Mouse (Mus musculus) kidney, postnatal 0 days (tissue): ENCODE measurements around the gene 2300009A05Rik. TPM values are rescaled to one million over a fixed set of nuclear protein-coding genes. Genes with fewer than 3 reads are reported as not detected.

Experiments used
- ATAC-seq: fragments of 200-750 bp; cut with Nextera tagmentation; replicated peaks from 2 replicates; pipeline ENCODE4 v1.8.0; 2017; ENCODE audit warnings: low read depth, moderate number of reproducible peaks, moderate TSS enrichment, moderate library complexity; ENCODE audit not compliant: low FRiP score
- DNase-seq: peaks from one replicate; pipeline ENCODE4 v3.0.0-alpha.2; 2016; ENCODE audit warnings: low spot score
- H3K27ac ChIP-seq: fragments of 300-500 bp; sonication (generic); 2 replicates; pipeline ENCODE4 v1.5.1; 2014; ENCODE audit warnings: mild to moderate bottlenecking
- H3K27me3 ChIP-seq: fragments of 300-500 bp; sonication (generic); 2 replicates; pipeline ENCODE4 v1.6.1; 2014; ENCODE audit warnings: low read length, mixed read lengths; ENCODE audit not compliant: insufficient read depth
- H3K36me3 ChIP-seq: fragments of 300-500 bp; sonication (generic); 2 replicates; pipeline ENCODE4 v1.6.1; 2014; ENCODE audit warnings: low read length, mixed read lengths; ENCODE audit not compliant: insufficient read depth
- H3K4me1 ChIP-seq: fragments of 300-500 bp; sonication (generic); replicated peaks from 2 replicates; pipeline ENCODE4 v1.6.1; 2014; ENCODE audit warnings: antibody characterized with exemption, low read length, mixed read lengths; ENCODE audit not compliant: insufficient read depth
- H3K4me2 ChIP-seq: fragments of 300-500 bp; sonication (generic); 2 replicates; pipeline ENCODE4 v1.6.1; 2014; ENCODE audit warnings: mild to moderate bottlenecking, low read length, moderate library complexity, mixed read lengths
- H3K4me3 ChIP-seq: fragments of 300-500 bp; sonication (generic); replicated peaks from 2 replicates; pipeline ENCODE4 v1.5.1; 2014; ENCODE audit warnings: low read depth, low read length
- H3K9ac ChIP-seq: fragments of 300-500 bp; sonication (generic); 2 replicates; pipeline ENCODE4 v1.6.1; 2014; ENCODE audit warnings: low read depth, low read length
- H3K9me3 ChIP-seq: fragments of 300-500 bp; sonication (generic); replicated peaks from 2 replicates; pipeline ENCODE4 v1.6.1; 2016; ENCODE audit warnings: low read length, inconsistent platforms, mixed read lengths
- CTCF ChIP-seq: IDR thresholded peaks from 2 replicates; pipeline ENCODE4 v1.5.1; 2016; ENCODE audit warnings: antibody characterized with exemption, low read depth, mild to moderate bottlenecking, moderate library complexity
- WGBS: fragments of 180-500 bp; shearing (Covaris S2); extraction: QIAGEN DNeasy Blood & Tissue Kit; methylation state at CpG from one replicate; pipeline ENCODE4 v1.1.7; 2014; 5-methylcytosine and 5-hydroxymethylcytosine counted together
- polyA plus RNA-seq: library from polyadenylated mRNA; unstranded; fragments of >200 nt; fragmentation: Nextera tagmentation; extraction: Ambion mirVana; gene quantifications from 2 replicates; pipeline ENCODE4 v1.2.1, GENCODE M21; 2015

The 2300009A05Rik gene
- polyA plus RNA-seq, 1 experiment from 2014 or later = 127 TPM

DNA sequence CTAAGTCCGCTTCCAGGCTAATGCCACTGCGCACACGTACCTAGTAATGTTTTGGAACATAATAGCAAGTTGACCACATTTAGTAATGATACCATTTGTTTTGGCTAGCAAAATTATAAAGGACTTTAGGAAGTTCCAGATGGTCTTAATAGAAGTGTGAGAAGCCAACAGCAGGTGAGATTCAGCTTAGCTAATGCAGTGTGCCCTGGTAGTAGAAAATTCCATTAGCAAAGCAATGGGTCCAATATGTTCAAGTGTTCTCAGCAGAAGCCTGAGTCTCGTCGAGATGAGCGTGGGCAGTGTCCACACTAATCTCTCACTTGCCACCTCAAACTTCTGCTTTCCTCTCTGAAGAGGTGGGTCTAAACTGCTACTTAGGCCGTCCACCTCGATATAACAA, 49.0 kb downstream of the 2300009A05Rik start:
- ATAC-seq (no peak), DNase-seq (no peak)
- Histone ChIP-seq H3K4me2 (no peak overlapping the region), H3K27me3 (no peaks in the 10 kb centered on the region), H3K36me3 (no peaks in the 10 kb centered on the region), H3K4me3 (no peak overlapping the region), H3K9ac (no peak overlapping the region), H3K27ac (no peak overlapping the region), H3K4me1 (peaks cover 5% of the 10 kb centered on the region; the same call in 1 of the 2 replicates), H3K9me3 (no peaks in the 10 kb centered on the region)
- no peak for TF ChIP-seq CTCF
- 93% methylated on average over 8 of the region's 8 CpGs for WGBS

DNA sequence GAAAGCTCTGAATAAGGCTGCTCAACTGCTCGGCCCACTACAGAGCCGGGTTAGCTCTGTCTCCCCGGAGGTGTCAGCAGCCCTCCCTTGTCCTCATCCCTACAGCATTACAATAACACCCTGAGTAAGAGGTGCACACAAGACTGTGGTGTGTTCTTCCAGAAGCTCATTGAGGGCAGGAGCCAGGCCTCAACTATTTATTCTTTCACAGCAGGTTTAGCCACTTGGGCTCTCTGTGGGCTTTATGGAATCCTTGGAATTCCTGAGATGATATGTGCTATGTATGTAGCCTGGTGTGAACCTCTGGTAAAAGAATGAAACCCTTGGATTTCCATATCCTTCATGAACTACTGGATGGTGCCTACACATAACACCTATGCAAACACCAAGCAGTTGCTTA, 49.8 kb downstream of the 2300009A05Rik start:
- 85% methylated on average over 3 of the region's 3 CpGs for WGBS
- no peak overlapping the region for H3K4me3 ChIP-seq

DNA sequence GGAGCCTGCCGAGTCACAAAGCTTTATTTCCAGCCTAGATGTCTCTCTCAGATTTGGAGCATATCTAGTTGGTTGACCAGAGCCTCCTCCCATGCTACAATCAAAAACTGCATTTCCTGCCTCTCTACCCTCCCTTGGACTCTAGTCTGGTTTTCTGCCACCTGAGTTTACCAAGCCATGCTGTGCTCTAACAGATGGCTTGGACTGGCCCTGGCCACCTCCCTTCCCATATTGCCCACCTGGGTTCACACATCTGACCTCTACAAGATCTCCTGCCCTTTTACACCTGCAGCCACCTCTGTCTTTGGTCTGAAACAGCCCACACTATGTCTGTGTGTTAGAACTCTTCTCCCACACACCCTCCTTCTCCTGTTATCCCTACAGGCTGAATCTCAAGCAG, 50.9 kb downstream of the 2300009A05Rik start:
- Histone ChIP-seq H3K9me3 (no peaks in the 10 kb centered on the region), H3K27me3 (no peaks in the 10 kb centered on the region), H3K4me1 (peaks cover 5% of the 10 kb centered on the region; the same call in 1 of the 2 replicates), H3K9ac (no peak overlapping the region), H3K36me3 (no peaks in the 10 kb centered on the region), H3K4me2 (no peak overlapping the region), H3K4me3 (no peak overlapping the region), H3K27ac (no peak overlapping the region)
- TF ChIP-seq CTCF = no peak
- DNase-seq (no peak), ATAC-seq (no peak)
- WGBS = 71% methylated on average over 1 of the region's 1 CpGs

More for the DNA sequence above, 49.8 kb downstream of the 2300009A05Rik start:
- ATAC-seq = no peak
- Histone ChIP-seq H3K4me2 (no peak overlapping the region), H3K36me3 (no peaks in the 10 kb centered on the region), H3K9ac (no peak overlapping the region), H3K27me3 (no peaks in the 10 kb centered on the region), H3K27ac (no peak overlapping the region), H3K4me1 (peaks cover 5% of the 10 kb centered on the region; the same call in 1 of the 2 replicates), H3K9me3 (no peaks in the 10 kb centered on the region)
- DNase-seq = no peak
- TF ChIP-seq CTCF = no peak

DNA sequence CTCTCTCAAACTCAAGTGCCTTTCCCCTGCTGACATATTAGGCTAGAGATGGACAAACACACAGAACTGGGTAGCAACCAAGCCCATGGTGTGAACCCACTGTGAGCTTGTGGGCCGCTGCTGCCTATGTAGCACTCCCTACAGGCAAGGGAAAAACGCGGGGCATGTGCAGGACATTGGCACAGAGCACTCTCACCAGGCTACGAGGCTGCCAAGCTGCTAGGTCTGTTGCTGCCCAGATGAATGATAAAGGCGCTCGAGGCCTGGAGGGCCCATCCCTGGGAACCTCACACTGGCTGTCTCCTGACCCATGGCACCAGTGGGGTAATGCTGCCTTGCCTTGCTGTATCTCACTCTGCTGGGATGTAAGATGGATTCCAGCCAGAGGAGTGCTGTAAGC, 53.0 kb downstream of the 2300009A05Rik start:
- H3K4me3 ChIP-seq = no peak overlapping the region
- DNase-seq = no peak
- 0 out of 2 replicates have a peak, but pooled peaks cover 3% of the 10 kb centered on the region for H3K36me3 ChIP-seq
- H3K4me1 ChIP-seq = peaks cover 5% of the 10 kb centered on the region; the same call in 1 of the 2 replicates
- no peak for TF ChIP-seq CTCF
- H3K27ac ChIP-seq = 0 out of 2 replicates have a peak overlapping the region, but pooled peaks have one; percentile 15
- WGBS = 72% methylated on average over 6 of the region's 6 CpGs
- no peaks in the 10 kb centered on the region for H3K9me3 ChIP-seq
- H3K9ac ChIP-seq = no peak overlapping the region
- H3K4me2 ChIP-seq = no peak overlapping the region
- no peak for ATAC-seq
- no peaks in the 10 kb centered on the region for H3K27me3 ChIP-seq

Other genes starting within 250 kb of the 2300009A05Rik start
- gene Map2k5, start 21.3 kb downstream of the 2300009A05Rik start, polyA plus RNA-seq = 29.5 and 31.4 TPM in 2 replicates
- gene Iqch, start 203.2 kb upstream of the 2300009A05Rik start, polyA plus RNA-seq = 0.08 and 0.11 TPM in 2 replicates
- 29.0 and 32.2 TPM in 2 replicates for gene Aagab, start 203.4 kb upstream of the 2300009A05Rik start, polyA plus RNA-seq